Mouse (Mus musculus): Measurements from ENCODE around the gene Olfr63. TPM values are rescaled to one million over a fixed set of nuclear protein-coding genes. Genes with fewer than 3 reads are reported as not detected.

The Olfr63 gene
- polyA plus RNA-seq (2012; rRNA removed): not detected in 2 replicates

GRCm38 (mm10) chr17:33264376-33264775, at the start of gene Olfr63:
Olfr63 (plus strand) TSS chr17:33264676.

GRCm38 (mm10) chr17:33221590-33221989, 42.9 kb upstream of the Olfr63 start, which contains the start of gene Olfr1564:
Olfr1564 (minus strand) TSS chr17:33221690.

GRCm38 (mm10) chr17:33254530-33255318, 9.8 kb upstream of the Olfr63 start, which contains the start of gene Zfp955a:
Zfp955a (minus strand) TSS chr17:33255145.

GRCm38 (mm10) chr17:33289039-33289875, 24.8 kb downstream of the Olfr63 start, which contains the start of gene Zfp955b:
Zfp955b (plus strand) TSS chr17:33289544.

Other genes with a start within 250 kb of the Olfr63 start
- gene Zfp763, start 231.3 kb upstream of the Olfr63 start, polyA plus RNA-seq (2012; rRNA removed): 14.8 and 15.6 TPM in 2 replicates
- not detected in 2 replicates for gene 4921501E09Rik, start 196.6 kb upstream of the Olfr63 start, polyA plus RNA-seq (2012; rRNA removed)
- 18.3 and 21.0 TPM in 2 replicates for gene Zfp563, start 175.4 kb upstream of the Olfr63 start, polyA plus RNA-seq (2012; rRNA removed)
- gene Morc2b, start 125.0 kb upstream of the Olfr63 start, polyA plus RNA-seq (2012; rRNA removed): 0.44 and 0.59 TPM in 2 replicates
- 0.01 TPM in 1 of 2 replicates, not detected in the other for gene Olfr55, start 96.2 kb upstream of the Olfr63 start, polyA plus RNA-seq (2012; rRNA removed)
- gene Olfr239, start 73.4 kb upstream of the Olfr63 start, polyA plus RNA-seq (2012; rRNA removed): not detected in 2 replicates
- 0.33 and 0.41 TPM in 2 replicates for gene Olfr1564, start 43.0 kb upstream of the Olfr63 start, polyA plus RNA-seq (2012; rRNA removed)
- gene Zfp955a, start 9.5 kb upstream of the Olfr63 start, polyA plus RNA-seq (2012; rRNA removed): 11.1 and 11.7 TPM in 2 replicates
- gene Zfp955b, start 24.9 kb downstream of the Olfr63 start, polyA plus RNA-seq (2012; rRNA removed): 13.2 and 13.4 TPM in 2 replicates
- gene Zfp81, start 94.2 kb downstream of the Olfr63 start, polyA plus RNA-seq (2012; rRNA removed): 19.7 and 20.0 TPM in 2 replicates
- gene Zfp101, start 130.0 kb downstream of the Olfr63 start, polyA plus RNA-seq (2012; rRNA removed): 10.6 and 11.8 TPM in 2 replicates
- gene Actl9, start 168.2 kb downstream of the Olfr63 start, polyA plus RNA-seq (2012; rRNA removed): 0.05 and 0.12 TPM in 2 replicates

Measured in central nervous system, embryonic 18 days (tissue).